Mouse (Mus musculus): ENCODE results near the gene Mat2a.

DNA sequence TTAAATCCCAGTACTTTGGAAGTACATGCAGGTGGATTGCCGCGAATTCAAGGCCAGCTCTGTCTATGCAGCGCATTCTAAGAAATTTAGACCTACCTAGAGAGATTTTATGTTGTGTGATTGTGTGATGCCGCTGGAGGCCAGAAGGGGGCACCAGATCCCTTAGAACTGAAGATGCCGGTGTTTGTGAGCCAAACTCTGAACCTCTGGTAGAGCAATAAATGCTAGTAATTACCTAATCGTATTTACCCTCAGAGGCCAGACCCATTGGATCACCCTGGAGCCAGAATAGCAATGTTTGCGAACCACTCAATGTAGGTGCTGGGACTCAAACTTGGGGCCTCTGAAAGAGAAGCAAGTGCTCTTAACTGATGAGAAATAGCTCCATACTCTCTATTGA is 37.5 kb downstream of the Mat2a start:
- TF ChIP-seq CTCF (IDR thresholded peaks at IDR 0.05; ENCODE audit: low read depth) (peak; percentile 88), EP300 (IDR thresholded peaks at IDR 0.05; ENCODE audit: low read depth) (no peak)

Measured in liver, embryonic 14.5 days (tissue).